Mouse (Mus musculus): ENCODE data around the gene Lrrc74a. TPM values are rescaled to one million over a fixed set of nuclear protein-coding genes. Genes with fewer than 3 reads are reported as not detected.

The Lrrc74a gene
- polyA plus RNA-seq, 2 experiments, result not detected

GRCm38 (mm10) chr12:86786149-86787019 lies 52.2 kb downstream of the Lrrc74a start:
- Histone ChIP-seq H3K36me3 (replicated peaks; ENCODE audit: control insufficient read depth, insufficient read depth, low read depth) (no peaks in the 10 kb centered on the region), H3K4me3 (ENCODE audit: insufficient read depth in 1 of 2, low read depth in 2 of 2, low read length in 2 of 2) (no peak overlapping the region), H3K27me3 (ENCODE audit: control insufficient read depth, insufficient read depth, low read length) (no peaks in the 10 kb centered on the region), H3K4me1 (replicated peaks; ENCODE audit: control insufficient read depth in 2 of 2, insufficient read depth in 2 of 2, low read length in 1 of 2) (no peaks in the 10 kb centered on the region; a peak in 1 of 4 replicates), H3K9ac (replicated peaks) (no peak overlapping the region), H3K27ac (no peak overlapping the region), H3K9me3 (ENCODE audit: control insufficient read depth, low read length) (no peaks in the 10 kb centered on the region), H3K4me2 (ENCODE audit: low read depth) (no peak overlapping the region)
- WGBS (ENCODE audit: insufficient replicate concordance), result 67% methylated on average over 12 of the region's 12 CpGs
- no peak for TF ChIP-seq EP300 (IDR thresholded peaks at IDR 0.05; ENCODE audit: low read depth)
- TF ChIP-seq CTCF (IDR thresholded peaks at IDR 0.05; ENCODE audit: low read depth), result no peak
- DNase-seq (ENCODE audit: low read depth in 3 of 3, low spot score in 3 of 3), result no peak
- ATAC-seq (ENCODE audit: insufficient read depth), result no peak

- 58% methylated on average over 4 of the region's 4 CpGs for WGBS (ENCODE audit: insufficient replicate concordance)
- Histone ChIP-seq H3K4me2 (ENCODE audit: low read depth) (no peak overlapping the region), H3K9ac (replicated peaks) (no peak overlapping the region), H3K27me3 (ENCODE audit: control insufficient read depth, insufficient read depth, low read length) (no peaks in the 10 kb centered on the region), H3K9me3 (ENCODE audit: control insufficient read depth, low read length) (no peaks in the 10 kb centered on the region), H3K4me1 (replicated peaks; ENCODE audit: control insufficient read depth in 2 of 2, insufficient read depth in 2 of 2, low read length in 1 of 2) (no peaks in the 10 kb centered on the region), H3K27ac (no peak overlapping the region), H3K36me3 (replicated peaks; ENCODE audit: control insufficient read depth, insufficient read depth, low read depth) (no peaks in the 10 kb centered on the region), H3K4me3 (ENCODE audit: insufficient read depth in 1 of 2, low read depth in 2 of 2, low read length in 2 of 2) (no peak overlapping the region)
- ATAC-seq (ENCODE audit: insufficient read depth) (no peak), DNase-seq (ENCODE audit: low read depth in 3 of 3, low spot score in 3 of 3) (no peak)
- TF ChIP-seq EP300 (IDR thresholded peaks at IDR 0.05; ENCODE audit: low read depth), result no peak
Observed at GRCm38 (mm10) chr12:86787020-86787553, 52.9 kb downstream of the Lrrc74a start.

GRCm38 (mm10) chr12:86790100-86790848 lies 56.1 kb downstream of the Lrrc74a start:
- Histone ChIP-seq H3K27ac (no peak overlapping the region), H3K4me1 (replicated peaks; ENCODE audit: control insufficient read depth in 2 of 2, insufficient read depth in 2 of 2, low read length in 1 of 2) (peaks cover 0 to 2% of the 10 kb centered on the region in 2 experiments; a peak in 2 of 4 replicates), H3K4me3 (ENCODE audit: insufficient read depth in 1 of 2, low read depth in 2 of 2, low read length in 2 of 2) (no peak overlapping the region), H3K9me3 (ENCODE audit: control insufficient read depth, low read length) (no peaks in the 10 kb centered on the region), H3K27me3 (ENCODE audit: control insufficient read depth, insufficient read depth, low read length) (no peaks in the 10 kb centered on the region), H3K9ac (replicated peaks) (no peak overlapping the region), H3K36me3 (replicated peaks; ENCODE audit: control insufficient read depth, insufficient read depth, low read depth) (no peaks in the 10 kb centered on the region), H3K4me2 (ENCODE audit: low read depth) (no peak overlapping the region)
- WGBS (ENCODE audit: insufficient replicate concordance), result 45% methylated on average over 6 of the region's 6 CpGs
- ATAC-seq (ENCODE audit: insufficient read depth) (no peak), DNase-seq (ENCODE audit: low read depth in 3 of 3, low spot score in 3 of 3) (no peak)
- TF ChIP-seq EP300 (IDR thresholded peaks at IDR 0.05; ENCODE audit: low read depth) (no peak), CTCF (IDR thresholded peaks at IDR 0.05; ENCODE audit: low read depth) (no peak)

- H3K9me3 ChIP-seq (ENCODE audit: control insufficient read depth, low read length), result no peaks in the 10 kb centered on the region
- H3K4me1 ChIP-seq (replicated peaks; ENCODE audit: control insufficient read depth in 2 of 2, insufficient read depth in 2 of 2, low read length in 1 of 2), result peaks cover 3 to 7% of the 10 kb centered on the region in 2 experiments
- no peaks in the 10 kb centered on the region for H3K27me3 ChIP-seq (ENCODE audit: control insufficient read depth, insufficient read depth, low read length)
- H3K4me2 ChIP-seq (ENCODE audit: low read depth), result no peak overlapping the region
- WGBS (ENCODE audit: insufficient replicate concordance), result 21% methylated on average over 2 of the region's 2 CpGs
- no peak overlapping the region for H3K4me3 ChIP-seq (ENCODE audit: insufficient read depth in 1 of 2, low read depth in 2 of 2, low read length in 2 of 2)
- ATAC-seq (ENCODE audit: insufficient read depth) (no peak), DNase-seq (ENCODE audit: low read depth in 3 of 3, low spot score in 3 of 3) (no peak)
- H3K9ac ChIP-seq (replicated peaks), result no peak overlapping the region
- H3K27ac ChIP-seq, result no peak overlapping the region
- TF ChIP-seq EP300 (IDR thresholded peaks at IDR 0.05; ENCODE audit: low read depth) (no peak), CTCF (IDR thresholded peaks at IDR 0.05; ENCODE audit: low read depth) (no peak)
- no peaks in the 10 kb centered on the region for H3K36me3 ChIP-seq (replicated peaks; ENCODE audit: control insufficient read depth, insufficient read depth, low read depth)
Observed at GRCm38 (mm10) chr12:86790849-86791127, 56.6 kb downstream of the Lrrc74a start.

- TF ChIP-seq EP300 (IDR thresholded peaks at IDR 0.05; ENCODE audit: low read depth) (no peak), CTCF (IDR thresholded peaks at IDR 0.05; ENCODE audit: low read depth) (no peak)
- Histone ChIP-seq H3K36me3 (replicated peaks; ENCODE audit: control insufficient read depth, insufficient read depth, low read depth) (no peaks in the 10 kb centered on the region), H3K9me3 (ENCODE audit: control insufficient read depth, low read length) (no peaks in the 10 kb centered on the region), H3K27ac (no peak overlapping the region), H3K4me3 (ENCODE audit: insufficient read depth in 1 of 2, low read depth in 2 of 2, low read length in 2 of 2) (no peak overlapping the region), H3K4me1 (replicated peaks; ENCODE audit: control insufficient read depth in 2 of 2, insufficient read depth in 2 of 2, low read length in 1 of 2) (peaks cover 3 to 7% of the 10 kb centered on the region in 2 experiments), H3K4me2 (ENCODE audit: low read depth) (no peak overlapping the region), H3K27me3 (ENCODE audit: control insufficient read depth, insufficient read depth, low read length) (no peaks in the 10 kb centered on the region), H3K9ac (replicated peaks) (no peak overlapping the region)
- DNase-seq (ENCODE audit: low read depth in 3 of 3, low spot score in 3 of 3), result no peak
- ATAC-seq (ENCODE audit: insufficient read depth), result no peak
- 58% methylated on average over 2 of the region's 2 CpGs for WGBS (ENCODE audit: insufficient replicate concordance)
Observed at GRCm38 (mm10) chr12:86791987-86792386, 57.8 kb downstream of the Lrrc74a start.
